Mouse (Mus musculus): ENCODE data around the gene Defb28.

Defb28 gene

DNA sequence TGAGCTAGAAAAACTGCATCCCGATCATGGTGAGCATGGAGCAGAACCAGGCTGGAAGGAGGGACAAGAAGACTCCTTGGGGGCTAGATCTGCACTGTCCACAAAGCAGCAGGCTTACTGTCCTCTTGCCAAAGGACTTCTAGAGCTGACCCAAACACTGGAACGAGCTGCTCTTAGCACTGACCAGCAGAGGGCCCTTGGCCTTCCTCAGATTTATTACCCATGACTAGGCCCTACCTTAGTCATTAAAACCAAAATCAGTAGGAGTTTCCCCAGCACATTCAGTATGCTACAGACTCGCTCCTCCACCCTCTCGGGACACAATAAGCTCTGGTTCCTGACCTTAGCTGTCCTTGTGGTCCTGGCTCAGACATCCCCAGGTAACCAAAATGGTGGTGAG lies at the start of gene Defb28:
Gene Defb28 (plus strand): TSS at position 275 of the 400 bp plus-strand sequence.
- DNase-seq (ENCODE audit: extremely low spot score): no peak

DNA sequence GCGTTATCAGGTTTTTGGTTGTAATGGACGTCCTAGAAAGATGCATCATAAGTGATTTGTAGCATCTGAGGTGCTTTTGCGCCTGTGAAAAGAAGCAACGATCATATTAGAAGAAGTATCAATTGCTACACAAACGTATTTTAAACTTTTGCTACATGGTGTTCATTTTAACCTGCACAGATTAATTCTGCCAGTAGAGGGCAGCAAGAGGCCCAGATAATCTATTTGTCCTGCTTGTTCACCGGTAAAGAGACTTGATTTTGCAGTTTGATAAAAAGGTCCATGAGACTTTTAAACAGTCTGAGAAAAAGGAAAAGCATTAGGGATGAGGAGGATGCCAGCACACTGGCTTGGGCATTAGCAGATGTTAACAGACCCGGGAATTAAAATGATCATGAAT lies 47.1 kb upstream of the Defb28 start:
- peak; percentile 47 for DNase-seq (ENCODE audit: extremely low spot score)

DNA sequence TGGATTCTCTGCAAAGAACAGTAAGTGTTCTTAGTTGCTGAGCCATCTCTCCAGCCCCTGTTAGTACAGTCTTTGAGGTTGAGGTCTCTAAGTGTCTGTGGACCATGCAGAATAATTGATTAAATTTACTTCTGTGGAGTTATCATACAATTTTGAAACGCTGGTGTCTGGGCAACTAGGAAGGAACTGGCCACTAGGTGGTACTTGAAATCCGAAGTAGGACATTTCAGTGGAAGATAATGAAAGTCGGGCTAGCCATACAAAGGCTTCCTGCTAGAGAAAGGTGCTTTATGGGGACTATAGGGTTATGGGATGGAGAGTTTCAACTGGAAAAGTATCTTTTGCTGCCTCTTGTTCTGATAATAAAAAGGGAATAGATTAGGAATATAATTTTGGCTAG lies 45.6 kb upstream of the Defb28 start:
- no peak for DNase-seq (ENCODE audit: extremely low spot score)

DNA sequence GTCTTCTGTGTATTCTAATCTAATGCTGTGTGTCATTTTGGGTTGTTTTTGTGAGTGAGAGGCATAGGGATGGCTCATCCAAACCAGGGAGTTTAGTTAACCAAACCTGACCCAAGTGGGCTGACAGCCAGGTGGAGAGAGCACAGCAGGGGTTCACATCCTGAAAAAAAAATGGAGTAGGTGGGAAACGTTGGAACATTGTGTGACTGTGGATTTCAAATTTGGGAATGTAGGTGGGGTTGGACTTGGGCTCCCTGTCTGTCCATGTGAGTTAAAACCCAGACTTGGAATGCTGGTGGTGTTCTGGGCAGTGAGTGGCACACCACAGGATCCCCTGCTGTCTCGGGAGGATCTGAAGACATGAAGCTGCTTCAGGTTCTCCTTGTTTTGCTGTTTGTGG lies 41.3 kb upstream of the Defb28 start, which contains the start of gene Defb20:
Gene Defb20 (plus strand): TSS at position 301 of the 400 bp plus-strand sequence.
- no peak for DNase-seq (ENCODE audit: extremely low spot score)

DNA sequence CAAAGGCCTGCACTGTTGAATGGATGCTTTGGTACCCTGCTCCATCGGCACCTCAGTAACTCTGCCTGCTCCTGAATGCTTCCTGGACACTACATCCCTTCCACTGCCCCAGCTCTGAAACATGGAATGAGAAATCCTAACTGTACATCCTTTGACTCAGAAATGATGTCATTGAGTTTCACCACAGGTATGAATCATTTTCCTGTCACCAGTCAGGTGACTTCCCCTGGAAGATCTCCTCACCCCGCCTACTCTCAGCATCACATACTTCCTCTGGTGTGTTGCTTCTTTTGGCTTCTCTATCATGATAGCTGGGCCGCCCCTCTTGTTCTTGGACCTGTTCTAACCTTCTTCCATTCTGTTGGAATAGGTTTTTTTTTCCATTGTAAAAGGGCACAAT lies 37.2 kb upstream of the Defb28 start:
- no peak for DNase-seq (ENCODE audit: extremely low spot score)

DNA sequence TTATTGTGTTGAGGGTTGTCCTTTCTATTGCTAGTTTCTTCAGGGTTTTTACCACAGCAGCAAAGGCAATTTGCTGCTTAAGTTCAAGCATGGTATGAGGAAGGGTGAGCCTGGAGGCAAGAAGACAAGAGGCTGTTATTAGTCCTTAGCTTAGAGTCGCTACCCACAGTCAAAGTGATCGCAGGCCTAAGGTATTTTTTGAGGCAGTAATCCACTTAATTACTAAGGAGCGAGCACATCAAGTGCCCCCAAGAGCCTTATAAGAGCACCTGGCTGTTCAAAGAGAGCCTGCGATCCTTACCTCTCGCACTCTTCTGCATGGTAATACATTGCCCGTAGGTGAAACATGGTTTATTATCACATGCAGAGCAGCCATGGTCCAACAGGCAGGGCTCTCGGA lies 36.3 kb upstream of the Defb28 start:
- no peak for DNase-seq (ENCODE audit: extremely low spot score)

DNA sequence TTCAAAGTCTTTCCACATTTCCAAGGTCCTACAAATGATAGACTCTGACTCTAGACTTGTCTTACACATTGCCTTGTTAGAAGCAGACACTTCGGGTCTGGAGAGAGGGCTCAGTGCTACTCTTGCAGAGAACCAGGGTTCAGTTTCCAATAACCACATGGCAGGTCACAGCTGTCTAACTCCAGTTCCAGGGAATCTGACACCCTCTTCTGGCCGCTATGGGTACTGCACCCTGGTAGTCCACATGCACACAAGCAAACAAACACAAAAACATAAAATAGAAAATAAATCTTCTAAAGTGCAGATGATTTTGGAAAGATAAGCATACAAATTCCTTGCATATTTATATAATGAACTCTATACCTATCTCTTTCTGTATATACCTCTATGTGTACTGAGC lies 31.0 kb upstream of the Defb28 start:
- DNase-seq (ENCODE audit: extremely low spot score): no peak

DNA sequence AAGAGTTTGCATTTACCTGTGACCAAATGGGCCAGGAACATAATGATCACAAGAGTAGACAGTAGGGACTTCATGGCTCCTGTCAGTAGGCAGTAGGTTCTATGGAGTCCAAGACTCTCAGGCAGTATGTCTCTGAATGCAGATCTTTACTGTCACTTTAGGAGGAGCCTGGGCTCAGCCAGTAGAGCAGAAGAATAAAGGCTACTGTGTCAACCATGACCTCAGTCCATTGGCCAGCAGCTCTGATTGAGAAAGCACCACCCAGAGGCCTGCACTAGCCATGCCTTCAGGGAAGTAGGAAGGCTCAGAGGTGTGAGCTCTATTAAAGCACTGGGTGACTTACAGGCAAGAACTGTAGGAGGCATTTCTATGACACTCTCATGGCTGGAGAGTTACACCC lies 28.0 kb upstream of the Defb28 start, which contains the start of gene Defb22:
Gene Defb22 (minus strand): TSS at position 101 of the 400 bp plus-strand sequence.
- DNase-seq (ENCODE audit: extremely low spot score): no peak

DNA sequence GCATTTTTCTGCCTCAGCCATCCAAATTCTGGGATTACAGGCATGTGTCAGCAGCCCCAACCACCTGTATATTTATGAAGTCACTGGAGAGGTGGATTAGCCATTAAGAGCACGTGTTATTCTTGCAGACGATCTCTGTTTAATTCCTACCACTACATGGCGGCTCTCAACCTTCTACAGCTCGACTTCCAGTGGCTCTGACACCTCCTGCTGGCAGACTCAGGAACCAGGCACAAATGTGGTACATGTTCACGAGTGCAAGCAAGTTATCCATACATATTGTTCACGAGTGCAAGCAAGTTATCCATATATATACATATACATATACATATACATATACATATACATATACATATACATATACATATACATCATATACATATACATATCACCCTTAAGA lies 24.9 kb upstream of the Defb28 start:
- no peak for DNase-seq (ENCODE audit: extremely low spot score)

DNA sequence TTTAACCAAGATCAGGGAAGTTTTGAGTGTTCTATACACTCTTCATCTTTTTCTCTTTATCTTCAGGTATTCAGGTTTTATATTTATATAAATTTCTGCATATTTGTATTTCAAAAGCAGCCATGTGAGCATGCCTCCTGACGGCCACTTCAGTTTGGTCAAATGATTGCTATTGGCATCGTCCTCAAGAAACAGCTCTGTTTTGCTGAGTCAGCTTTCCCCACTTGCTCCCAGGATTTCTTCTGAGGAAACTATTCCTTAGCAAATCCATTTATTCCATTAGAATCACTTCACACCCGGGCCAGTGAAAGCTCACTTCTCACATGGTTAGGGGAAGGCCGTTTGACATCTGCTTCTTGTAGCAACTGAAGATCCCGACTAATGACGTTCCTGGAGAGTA lies 20.0 kb upstream of the Defb28 start:
- no peak for DNase-seq (ENCODE audit: extremely low spot score)

DNA sequence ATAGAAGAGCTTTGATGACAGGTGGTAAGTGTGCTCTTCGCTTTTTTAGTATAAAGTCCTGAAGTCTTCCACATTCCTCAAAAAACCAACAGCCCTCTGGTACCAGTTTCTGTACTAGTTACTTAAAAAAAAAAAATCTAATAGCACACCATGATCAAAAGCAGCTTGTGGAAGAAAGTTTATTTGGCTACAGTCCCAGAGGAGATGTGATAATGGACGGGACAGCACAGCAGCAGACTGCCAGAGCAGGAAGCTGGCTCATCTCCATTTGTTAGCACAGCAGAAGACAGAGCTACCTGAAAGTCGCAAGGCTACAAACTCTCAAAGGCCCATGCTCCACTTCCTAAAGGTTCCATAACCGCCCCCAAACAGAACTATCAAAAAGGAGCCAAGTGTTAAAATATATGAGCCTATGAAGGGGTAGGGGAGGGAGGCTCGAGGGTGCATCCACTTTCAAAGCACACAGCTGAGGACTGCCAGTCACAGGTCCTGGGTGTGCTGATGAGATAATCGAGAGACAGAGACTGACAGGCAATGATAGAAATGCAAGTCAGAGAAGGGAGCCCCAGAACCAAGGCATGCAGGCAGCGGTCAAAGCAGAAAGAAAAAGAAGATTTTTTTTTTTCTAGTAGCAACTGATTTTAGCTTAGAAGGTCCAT lies 17.7 kb upstream of the Defb28 start:
- DNase-seq (ENCODE audit: extremely low spot score): no peak

DNA sequence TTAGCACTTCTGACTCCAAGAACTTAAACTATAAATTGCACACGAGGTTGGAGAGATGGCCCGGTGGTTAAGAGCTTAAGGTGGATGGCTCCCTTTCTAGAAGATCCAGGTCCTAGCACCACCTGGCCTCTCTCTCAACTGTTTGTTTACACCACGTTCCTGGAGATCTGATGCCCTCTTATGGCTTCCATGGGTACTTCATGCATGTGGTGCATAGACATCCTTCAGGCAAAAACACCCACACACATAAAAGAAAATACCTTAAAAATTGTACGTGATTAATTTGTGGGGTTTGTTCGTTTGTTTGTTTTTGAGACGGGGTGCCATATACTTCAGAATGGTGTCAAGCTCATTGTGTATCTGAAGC lies 17.2 kb upstream of the Defb28 start:
- DNase-seq (ENCODE audit: extremely low spot score): no peak

DNA sequence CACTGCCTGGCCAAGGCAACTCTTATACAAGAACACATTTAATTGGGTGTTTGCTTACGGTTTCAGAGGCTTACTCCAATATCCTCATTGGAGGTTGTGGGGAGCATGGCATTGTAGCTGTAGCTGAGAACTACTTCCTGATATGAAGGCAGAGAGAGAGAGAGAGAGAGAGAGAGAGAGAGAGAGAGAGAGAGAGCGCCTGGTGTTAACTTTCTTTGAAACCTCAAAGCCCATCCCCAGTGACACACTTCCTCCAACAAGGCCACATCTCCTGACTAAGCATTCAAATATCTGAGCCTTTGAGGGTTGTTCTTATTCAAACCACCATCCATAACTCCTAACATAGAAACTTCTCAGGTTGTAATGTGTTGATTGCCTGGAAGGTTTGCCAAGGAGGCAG lies 14.1 kb upstream of the Defb28 start:
- DNase-seq (ENCODE audit: extremely low spot score): no peak

DNA sequence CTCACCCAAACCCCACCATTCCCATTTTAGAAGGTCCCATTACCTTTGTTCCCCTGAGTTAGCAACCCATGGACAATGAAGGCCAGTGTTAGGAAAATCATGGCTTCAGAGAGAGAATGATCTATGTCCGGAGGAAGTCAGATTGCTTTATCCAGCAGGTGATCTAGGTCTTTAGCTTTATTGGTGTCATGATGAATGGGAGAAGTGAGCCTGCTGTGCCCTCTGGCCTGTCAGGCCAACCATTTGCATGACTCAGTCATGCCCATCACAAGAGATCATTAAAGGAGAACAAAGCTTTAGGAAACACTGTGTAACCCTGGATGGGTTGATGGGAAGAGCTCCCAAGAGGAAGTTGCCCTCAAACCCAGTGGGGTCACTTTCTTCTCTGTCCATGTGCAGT lies 6.5 kb upstream of the Defb28 start, which contains the start of gene Defb26:
Gene Defb26 (minus strand): TSS at position 101 of the 400 bp plus-strand sequence.
- DNase-seq (ENCODE audit: extremely low spot score): no peak

DNA sequence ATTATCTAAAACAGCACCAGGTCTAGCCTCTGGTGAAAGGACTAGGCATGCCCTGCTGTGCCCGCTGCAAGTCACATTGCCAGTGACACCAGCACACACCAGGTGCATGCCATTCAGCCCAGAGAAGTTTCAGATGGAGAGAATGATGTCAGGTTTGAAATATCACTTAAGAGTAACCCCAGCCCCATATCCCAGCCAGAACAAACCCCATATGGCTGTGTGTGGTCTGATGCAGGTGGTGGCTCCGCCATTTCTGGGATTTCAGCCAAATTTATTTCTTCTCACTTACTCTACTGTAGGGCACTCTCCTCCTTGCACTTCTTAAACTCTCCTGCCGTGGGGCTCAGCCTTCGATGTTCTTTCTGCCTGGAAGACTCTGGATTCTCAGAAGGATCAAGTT lies 2.0 kb upstream of the Defb28 start:
- no peak for DNase-seq (ENCODE audit: extremely low spot score)

DNA sequence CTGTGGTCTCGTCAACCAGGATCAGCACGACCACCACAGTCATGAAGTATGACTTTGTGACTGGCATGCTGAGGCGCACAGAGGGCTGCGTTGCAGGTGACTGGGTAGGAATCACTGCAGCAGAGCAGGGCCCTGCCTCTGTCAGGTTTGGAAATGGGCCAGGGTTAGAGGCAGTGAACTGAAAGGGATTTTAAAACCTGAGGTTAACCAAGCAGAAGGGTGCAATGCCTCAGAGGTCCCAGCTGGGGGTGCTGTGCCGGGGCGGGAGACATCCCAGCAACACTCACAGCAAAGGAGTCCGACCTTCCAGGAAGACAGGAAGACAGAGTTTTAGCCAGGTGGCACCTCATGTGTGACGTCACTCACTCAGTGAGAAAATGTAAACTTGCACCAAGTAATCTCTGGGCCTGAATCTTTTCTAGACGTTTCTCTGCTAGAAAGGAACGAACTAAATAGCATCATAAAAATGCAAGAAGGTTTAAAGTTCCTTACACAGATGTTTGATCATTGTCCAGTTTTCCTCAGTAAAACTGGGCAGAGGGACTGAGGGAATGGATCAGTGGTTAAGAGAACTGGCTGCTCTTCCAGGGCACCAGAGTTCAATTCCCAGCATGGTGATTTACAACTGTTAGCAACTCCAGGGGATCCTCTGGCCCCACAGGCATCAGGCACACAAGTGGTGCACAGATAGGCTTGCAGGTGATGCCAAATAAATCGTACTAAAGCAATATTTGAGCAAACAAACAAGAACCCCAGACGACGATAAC lies 22.1 kb downstream of the Defb28 start, which contains the start of gene Defb29:
Gene Defb29 (minus strand): TSS at position 155 of the 767 bp plus-strand sequence.
- no peak for DNase-seq (ENCODE audit: extremely low spot score)

DNA sequence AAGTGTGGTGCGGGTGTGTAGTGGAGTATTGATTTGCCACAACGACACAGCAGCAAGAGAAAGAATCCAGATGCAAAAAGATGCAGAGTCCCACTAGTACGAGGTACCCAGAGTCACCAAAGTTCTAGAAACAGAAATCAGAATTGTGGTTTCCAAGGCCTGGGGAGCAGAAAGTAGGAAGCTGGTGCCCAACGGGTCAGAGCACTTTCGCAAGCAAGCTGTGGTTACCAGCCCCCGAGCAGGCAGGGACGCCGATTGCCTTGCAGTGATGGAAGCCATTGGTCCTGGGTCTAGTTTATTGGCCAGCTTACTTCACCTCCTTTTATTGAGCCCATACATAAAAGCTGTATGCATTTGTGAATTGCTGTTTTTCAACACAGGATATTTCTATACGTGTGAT lies 23.9 kb downstream of the Defb28 start:
- DNase-seq (ENCODE audit: extremely low spot score): no peak

DNA sequence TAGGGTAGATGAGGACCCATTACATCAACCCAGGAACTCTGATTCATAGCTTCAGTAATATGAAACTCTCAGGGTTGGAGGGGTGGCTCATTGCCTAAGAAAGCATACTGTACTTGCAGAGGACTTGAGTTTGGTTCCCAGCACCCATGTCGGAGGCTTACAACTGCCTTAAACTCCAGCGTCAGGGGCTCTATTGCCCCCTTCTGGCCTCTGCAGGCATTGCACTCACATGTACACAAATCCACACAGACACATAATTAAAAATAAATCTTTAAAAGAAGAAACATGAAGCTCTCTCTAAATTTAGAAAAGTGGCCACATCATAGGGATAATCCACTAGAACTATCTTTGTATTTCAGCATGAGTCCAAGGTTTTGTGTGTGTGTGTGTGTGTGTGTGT lies 24.8 kb downstream of the Defb28 start:
- no peak for DNase-seq (ENCODE audit: extremely low spot score)

DNA sequence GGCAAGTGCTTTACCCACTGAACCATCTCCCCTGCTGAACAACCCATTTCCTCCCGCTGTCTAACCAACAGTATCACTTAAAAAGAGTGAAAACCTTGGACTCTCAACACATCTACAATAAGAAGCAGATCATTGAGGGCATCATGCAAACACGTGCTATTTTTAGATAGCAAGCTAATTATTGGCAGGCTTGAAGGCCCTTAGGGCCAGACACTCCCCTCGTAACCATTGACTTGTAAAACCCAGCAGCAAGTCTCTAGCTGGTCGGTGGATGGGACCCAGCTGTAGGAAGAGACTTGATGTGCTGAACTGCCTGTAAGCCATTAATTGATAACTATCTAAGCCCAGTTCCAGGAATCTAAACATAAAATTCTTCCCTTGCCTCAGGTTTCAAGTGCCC lies 25.4 kb downstream of the Defb28 start:
- DNase-seq (ENCODE audit: extremely low spot score): no peak

DNA sequence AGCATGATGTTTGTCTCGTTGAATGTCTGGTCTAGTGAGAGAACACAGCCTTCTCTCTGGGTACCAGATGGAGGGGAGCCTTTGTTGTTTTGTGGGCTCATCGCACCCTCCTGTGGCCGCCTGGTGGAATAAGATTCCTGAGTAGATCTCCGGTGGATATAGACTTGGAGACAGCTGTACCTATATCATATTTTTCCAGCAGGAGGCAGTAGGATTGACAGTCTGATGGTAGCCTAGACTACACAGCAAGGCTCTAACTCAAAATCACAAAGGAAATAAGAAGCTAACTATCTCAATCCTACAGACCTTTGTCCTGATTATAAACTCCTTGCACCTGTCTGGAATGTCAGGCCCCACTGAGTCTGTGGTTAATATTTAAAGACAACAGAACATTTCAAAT lies 26.6 kb downstream of the Defb28 start:
- DNase-seq (ENCODE audit: extremely low spot score): peak; percentile 48

DNA sequence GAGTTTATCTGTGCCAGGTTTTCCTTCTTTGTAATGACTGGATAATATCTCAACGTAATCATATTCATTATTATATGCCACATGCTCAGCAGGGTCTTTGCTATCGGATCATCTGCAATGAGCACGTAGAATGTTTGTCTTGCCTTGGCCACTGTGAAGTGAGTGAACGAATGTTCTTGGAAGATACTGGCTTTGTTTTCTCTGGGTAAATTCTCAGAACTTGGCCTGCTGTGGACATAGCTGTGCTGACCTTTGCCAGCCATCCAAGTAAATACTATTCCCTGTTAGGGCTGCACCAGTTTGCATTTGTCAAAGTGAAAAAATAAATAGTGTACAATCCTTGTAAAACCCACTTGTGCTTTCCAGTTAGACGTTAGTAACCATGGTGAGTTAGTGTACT lies 30.1 kb downstream of the Defb28 start:
- DNase-seq (ENCODE audit: extremely low spot score): no peak

DNA sequence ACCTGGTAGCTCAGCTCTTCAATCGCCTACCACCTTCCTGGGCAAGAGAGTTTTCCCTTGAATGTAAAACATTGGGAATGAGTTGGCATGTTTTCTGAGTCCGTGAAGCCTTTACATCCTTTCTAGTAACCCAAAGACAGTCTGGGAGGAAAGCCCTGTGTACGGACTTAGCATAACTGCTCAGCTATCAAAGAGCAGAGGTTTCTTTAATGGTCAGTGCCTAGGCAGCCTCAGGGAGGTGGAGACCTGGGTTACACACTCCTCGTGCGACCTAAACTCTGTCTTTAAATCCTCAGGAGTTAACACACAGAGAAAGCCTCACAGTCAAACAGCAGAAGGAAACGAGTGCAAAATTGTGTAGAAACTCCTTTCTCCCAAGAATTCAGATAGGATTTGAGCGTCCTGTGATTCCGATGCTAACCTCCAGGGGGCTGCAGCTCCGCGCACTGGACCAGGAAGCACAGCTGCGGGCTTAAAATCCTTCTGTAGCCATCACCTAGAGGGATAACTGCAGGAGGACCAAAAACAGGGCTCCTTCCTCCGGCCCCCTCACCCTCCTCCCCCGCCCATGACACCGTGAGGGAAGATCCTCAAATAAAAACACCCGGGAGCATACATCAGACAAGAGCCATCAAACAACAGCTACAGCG lies 35.8 kb downstream of the Defb28 start:
- peak; percentile 65 for DNase-seq (ENCODE audit: extremely low spot score)

DNA sequence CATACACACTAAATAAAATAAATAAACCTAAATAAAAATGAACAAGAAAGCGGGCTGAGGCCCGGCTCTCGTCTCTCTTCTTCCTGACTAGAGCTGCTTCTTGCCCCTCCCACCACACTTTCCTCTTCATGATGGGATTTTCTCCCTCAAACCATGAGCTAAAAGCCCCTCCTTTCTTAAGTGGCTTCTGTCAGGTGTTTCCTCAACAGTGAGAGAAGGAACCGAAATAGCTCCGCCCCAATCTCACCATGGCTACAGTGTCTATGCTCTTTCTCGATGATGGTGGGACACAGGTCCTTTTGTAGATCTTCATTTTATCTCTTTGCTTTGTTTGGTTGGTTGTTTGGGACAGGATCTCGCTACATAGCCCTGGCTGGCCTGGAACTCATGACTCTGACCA lies 38.6 kb downstream of the Defb28 start:
- no peak for DNase-seq (ENCODE audit: extremely low spot score)

Data from embryo, embryonic 9.5 days (tissue).